Mouse (Mus musculus) urinary bladder, adult 18-20 months (tissue): ENCODE measurements at regions not wholly inside any gene's neighbourhood (a gene's known extent, or its start where the extent isn't known, plus 50 kb on each side); places are given as distances from the start of the nearest gene placed in this dataset.

Source experiments
- DNase-seq, 2 experiments: peaks; one replicate each; pipeline ENCODE4 v3.0.0; 2022; ENCODE audit warnings: low spot score in 2 of 2, mixed read lengths in 2 of 2

DNA sequence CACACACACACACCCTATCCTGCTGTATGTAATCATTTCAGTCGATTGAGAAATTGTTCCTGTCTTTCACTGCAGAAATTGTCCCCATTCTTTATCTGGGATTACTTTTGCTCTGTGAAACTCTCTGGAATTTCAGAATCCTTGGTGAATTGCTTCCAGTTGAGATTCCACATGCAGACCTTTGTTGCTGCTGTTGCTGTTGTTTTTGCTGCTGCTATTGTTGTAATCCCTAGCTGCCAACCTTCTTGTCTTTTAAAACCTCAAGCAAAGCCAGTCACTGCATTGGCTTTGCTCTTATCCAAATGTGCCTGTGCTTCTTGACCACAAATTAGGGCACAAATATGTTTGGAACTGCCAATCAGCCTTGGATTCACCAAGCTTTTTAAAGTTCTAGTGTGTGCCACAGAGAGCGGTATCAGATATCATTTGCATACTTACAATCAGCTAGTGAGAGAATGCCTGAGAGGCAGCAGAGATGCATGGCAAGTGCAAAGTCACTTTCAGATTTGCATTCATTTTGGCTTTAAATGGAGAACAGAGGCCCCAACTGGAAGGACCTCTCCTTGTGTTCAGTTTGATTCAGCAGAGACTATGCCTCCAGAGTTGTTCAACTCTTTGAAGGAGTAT is 1187.0 kb upstream of the Map3k7 start:
- no peak for DNase-seq

DNA sequence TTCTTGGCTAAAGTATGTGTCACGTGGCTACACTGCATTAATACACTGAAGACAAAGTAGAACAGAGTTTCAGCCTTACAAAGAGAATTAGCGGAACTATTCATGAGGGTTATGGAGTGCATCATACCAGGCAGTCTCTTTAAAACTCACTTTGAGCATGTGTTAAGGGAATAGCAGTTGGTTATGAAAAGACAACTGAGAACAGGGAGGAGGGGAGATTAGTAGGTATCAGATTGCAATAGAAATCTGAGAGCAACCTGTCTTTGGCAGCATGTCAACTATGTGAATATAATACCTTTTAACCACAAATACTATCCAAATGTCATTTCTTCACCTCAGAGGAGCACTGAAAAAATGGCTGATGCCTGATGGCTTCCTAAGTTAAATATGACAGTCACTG is 1182.2 kb upstream of the Map3k7 start:
- DNase-seq = no peak

DNA sequence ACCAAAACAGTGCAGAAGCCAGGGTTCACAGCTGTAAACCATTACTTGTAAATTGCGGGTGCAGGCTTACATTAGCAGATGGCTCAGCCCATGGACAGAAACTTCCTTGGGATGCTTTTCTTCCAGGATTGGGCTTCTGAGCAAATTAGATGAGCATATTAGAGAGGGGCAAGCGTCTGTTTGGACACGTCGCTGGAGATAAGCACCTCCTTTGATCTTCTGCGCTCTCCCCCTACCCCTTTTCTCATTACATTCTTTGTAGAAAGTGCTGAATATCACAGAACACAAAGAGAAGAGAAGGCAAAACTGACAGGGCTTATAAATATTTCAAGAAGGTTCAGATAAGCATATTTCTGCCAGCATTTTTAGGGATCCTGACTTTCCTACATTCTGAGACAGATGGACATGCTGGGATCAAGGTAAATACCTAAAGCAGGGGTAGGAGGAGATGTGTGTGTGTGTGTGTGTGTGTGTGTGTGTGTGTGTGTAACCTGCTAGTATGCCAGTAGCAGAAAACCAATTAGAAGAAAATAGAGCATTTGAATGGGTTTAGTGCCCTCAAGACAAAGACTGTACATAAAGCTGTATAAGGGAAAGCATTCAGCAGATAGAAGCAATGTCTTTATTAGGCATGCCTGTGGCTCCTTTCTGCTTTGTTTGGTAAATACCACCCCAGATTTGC is 1173.8 kb upstream of the Map3k7 start:
- no peak for DNase-seq

DNA sequence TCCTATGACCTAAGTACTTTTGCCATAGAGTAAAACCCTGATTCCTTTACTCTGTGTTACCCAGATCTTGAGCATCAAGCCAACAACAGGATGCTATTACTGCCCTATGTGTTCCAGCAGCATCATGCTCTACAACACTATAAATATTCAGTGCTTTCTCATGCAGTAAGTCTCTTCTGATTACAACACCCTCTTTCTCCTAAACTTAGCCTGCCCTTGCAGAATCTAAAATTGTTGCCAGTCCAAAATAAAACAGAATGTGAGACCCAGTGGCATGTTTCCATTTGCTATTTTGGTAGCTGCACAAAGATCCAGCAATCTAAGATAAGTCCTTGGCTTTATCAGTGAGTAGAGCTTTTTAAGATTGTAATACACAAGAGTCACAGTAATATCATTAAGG is 1154.1 kb upstream of the Map3k7 start:
- DNase-seq = no peak

DNA sequence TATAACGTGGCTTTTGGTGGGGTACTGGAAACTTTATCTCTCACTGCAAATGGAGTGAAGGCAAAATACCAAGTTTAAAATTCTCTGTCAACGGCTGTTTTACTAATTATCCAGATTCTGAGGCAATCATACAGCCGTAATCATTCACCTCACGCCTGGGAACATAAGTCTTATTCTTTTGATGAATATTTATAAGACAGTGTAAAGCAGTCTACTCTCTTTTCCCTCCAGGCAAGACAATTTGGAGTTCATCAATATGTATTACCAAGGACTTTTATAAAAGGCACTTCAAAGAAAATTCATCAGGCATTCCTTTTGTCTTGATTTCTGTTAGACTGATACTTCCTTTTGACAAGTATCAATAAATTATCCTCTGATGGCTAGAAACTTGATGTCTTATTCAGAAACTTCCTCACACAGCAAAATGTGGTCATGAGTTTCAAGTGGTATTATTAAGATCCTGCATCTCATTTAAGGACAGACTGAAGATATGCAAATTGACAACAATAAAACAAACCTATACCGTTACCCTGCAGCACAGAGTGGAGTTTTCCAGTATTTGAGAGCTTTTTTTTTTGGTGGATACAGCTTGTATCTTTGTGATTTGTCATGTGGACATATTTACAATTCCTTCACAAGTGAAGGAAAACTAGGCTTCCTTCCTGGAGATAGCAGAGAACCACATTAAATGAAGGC is 1108.4 kb upstream of the Map3k7 start:
- no peak for DNase-seq

DNA sequence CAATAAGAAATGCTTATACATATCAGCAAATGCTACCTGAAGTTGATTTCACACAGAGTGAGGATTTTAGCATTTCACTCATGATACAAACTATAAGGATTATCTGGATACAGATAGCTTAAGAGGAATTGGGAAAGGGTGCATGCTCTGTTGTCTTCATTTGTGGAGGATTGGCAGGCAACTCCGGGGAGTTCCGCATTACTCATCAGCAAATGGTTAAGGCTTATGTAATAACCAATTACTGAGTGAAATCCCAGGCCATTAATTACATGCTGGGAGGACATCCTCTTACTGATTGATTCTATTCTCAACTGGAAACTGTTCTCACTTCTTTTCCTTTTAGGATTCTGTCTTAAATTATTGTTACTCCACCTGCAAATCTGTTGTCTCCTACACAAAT is 1058.9 kb upstream of the Map3k7 start:
- no peak for DNase-seq

DNA sequence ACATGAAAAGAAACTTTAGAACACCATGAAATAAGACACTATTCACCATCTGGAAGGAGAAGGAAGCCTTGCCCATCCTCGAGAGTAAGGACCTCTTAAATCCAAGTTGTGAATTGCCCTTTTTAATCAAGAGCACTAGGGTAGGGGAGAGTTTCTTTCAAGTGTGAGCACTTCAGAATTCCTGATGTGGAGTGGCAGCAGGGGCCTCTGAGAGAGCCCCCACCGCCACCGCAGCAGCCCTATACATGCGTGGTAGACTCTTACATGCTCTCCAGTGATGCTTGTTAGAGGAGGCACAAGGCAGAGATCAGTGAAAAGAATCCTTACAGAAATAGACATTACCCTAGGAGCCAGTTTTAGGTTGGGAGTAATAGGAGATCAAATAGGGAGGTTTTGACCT is 1041.0 kb upstream of the Map3k7 start:
- DNase-seq = no peak

DNA sequence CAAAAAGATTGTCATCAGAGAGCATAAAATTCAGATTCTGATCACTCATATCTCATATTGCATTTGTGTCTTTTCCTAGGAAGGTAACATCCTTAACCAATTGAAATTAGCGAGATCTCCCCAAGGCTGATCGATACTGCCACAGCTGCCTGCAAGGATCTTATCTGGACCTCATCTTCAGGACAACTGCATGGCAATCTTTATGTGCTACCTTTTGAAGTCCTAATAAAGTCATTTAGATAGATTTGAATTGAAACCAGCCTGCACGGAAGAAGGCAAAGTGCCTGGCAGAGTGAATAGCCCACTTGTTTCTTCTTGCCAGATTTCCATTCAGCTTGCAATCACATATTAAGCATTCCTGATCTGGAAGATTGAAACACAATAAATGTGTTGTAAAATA is 1031.5 kb upstream of the Map3k7 start:
- no peak for DNase-seq

DNA sequence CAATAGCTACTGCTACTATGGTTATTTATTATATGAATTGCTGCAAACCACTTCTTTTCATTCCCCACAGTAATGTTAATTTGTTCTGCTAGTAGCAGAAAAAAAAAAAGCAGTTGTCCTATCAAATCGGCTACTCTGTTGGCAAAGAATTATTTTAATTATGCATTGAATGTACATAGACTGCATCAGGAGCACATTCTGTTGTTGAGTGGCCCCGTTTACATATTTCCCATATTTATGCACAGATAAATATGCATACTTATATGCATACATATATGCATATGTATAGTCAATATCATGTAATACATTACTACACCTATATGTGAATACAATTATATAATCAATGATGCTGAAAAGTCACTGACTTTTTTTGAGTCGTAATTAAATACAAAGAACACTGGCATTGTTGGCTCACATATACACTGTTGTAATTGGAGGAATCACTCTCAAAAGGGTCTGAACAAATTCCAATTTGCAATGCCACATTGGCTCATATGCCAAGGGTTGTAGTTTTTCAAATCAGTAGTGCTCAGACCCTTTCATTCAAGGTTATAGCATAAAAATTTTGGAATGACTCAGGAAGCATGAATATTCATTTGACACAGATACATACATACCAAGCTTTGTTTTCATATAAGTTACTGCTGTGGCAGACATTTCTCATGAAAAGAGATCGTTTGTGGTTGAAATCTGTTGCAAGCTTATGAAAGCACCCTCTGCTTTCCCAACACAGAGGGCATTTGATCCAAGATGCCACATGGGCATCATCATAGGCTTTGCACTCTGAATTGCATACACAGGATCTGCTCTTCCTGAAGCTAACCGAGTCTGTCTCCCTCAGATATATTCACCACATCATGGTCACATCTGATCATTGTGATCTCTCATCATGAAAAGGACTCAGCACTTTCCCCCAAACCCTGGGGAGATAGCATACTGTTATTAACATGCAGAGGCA is 1030.6 kb upstream of the Map3k7 start:
- no peak for DNase-seq

DNA sequence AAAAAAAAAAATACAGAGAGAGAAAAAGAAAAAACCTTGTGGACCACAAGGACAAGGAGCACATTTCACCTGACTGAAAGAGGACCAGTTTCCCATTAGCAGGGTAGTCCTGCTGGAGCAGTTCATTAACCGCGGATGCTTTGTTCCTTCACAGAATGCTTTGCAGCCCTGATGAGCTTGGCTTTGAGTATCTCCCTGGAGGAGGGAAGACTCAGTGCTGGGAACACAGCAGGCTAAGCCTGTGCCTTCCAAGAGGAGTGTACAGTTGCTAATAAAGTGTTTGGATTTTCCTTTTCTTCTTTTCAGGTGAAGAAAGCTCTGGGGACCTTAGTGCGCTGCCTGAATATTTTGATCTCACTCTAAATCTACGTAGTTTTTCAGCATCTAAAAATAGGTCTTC is 980.3 kb upstream of the Map3k7 start:
- DNase-seq = no peak

DNA sequence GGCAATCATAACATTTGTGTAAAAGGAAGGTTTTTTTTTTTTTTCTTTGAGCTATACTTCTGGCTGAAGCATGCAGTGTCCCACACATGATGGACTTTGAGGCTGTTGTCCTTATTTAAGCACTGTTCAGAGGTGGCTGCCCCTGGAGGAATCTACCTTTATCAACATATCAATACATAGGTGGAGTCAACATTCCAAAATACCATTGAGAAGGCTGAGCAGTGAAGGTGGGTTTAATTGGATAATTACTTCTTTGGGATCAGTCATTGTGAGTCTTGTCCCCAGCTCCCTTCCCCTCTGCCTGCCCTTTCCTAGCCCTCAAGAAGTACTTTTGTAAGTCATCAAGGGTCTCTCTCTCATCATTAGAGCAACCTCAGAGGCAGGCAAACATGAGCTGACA is 951.9 kb upstream of the Map3k7 start:
- no peak for DNase-seq

DNA sequence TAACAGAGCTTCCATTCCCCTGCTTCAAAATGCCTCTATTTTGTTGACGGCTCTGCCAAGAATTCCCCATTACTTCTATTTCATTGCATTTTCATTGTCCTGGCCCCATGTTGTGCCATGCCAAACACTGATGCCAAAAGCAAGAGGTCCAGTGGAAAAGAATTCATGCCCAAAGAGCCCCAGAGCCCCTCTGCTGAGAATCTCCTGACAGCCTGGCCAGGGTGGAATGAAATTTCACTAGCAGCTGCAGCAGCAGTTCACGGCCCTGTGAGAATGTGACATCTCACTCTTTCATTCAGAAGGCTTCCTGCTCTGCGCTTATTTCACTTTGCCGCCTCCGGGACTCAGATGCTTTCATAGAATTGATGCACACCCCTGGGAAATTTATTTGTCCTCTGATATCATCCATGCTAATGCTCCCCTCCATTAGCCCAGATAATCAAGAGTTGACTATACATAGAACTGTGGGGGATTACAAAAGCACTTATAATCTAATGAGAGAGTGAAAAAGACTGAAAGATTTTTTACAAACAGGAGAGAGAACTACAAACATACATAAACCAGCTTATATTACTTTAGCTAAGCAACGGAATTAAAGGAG is 911.7 kb upstream of the Map3k7 start:
- DNase-seq = no peak

DNA sequence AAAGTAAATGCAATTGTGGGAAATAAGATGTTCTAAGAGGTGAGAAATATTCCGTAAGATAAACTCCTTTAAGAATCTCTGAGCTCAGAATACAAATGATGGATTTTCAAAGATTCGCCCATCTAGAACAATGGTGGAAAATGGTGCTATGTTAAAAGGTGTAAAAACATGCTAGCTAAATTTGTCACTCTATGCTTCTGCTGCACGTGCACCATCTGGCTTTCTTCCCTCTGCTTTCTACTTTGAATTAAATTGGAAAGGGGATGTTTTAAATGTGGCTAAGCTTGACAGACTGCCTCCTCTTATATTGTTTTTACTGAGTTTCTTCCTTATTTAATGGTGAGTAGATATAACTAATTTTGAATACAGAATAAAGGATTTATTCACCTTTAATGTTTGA is 887.7 kb upstream of the Map3k7 start:
- no peak for DNase-seq

DNA sequence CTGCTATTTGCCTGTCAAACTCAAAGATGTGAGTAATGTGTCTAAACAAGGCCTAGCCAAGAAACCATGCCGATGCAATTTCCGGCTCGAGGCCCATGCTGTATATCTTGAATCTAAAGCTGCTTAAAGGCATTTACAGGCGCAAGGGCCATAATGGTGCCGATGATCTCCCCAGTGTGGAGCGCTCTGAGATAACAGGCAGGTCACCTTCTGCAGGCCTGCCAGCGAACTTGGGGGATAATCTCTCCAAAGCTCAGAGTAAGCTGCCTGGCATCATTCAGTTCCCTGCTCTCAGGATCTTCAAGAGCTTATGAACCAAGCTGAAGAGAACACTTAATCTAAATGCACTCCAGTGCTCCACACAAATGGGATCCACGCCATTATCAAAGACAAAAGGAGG is 842.3 kb upstream of the Map3k7 start:
- DNase-seq = no peak

DNA sequence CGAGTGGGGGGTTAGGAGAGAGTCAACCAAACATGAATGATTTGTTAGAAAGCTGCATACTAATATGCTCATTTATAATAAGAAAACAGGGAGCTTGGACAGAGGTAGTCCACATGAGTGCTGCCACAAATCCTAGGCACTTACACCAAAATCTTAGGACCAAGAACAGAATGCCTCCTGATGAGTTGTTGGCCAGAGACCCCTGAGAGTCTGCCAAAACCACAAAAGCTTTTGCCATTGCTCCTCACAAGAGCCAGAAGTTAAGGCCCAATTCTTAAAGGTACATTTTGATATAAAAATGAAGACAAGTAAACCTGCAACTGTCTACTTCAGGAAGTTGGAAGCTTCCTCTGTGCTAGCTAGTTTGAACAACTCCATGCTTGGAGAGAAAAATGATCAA is 820.7 kb upstream of the Map3k7 start:
- DNase-seq = no peak

DNA sequence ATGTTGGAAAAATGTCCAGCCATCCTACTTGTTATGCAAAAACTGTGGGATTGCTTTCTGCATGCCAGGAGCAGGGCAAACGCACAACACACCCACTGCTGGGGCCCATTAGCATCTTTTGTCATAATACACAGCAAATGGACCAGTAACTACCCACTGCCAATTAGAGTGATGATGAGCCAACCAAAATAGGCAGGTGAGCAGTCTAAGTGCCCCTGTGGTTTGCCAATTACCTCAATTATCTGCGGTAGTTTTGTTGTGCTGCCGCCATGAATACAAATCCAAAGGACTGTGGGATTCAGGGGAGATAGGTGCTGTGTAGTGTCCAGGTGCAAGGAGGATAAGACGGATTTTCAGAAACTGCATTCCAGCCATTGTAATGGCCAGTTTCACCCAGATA is 796.5 kb upstream of the Map3k7 start:
- no peak for DNase-seq

DNA sequence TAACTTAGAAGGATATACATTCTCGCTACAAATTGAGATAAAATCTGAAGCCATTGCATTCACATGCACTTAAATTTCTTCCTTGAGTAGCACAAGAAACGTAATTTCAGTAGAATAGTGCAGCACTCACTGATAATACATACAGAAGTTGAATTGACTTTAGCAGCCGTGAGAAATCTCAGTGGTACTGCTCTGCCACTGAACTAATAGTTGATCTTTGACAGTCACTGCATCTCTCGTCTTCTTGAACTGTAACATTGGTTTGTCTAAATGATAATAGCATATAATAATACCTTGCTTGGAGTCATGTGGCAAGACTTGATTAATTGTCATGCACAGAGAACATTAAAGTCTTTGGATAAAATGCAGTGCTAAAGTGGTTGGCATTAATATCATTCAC is 795.5 kb upstream of the Map3k7 start:
- no peak for DNase-seq

DNA sequence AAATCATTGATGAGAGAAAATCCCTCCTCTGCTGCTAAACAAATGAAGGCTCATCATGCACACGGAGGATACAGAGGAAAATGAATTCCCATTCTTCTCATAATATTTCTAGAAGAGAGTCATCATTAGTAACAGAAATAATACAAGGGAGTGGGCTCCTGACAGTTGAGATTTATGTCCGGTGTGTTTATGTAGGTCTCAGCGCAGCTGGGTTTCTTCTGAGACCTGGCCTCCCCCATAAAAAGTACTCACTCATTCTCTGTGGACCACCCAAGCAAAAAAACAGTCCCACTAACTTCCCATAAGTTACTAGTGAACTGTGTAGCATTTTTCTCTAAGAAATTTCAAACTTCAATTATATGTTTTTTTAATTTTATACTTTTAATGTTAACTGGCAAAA is 792.7 kb upstream of the Map3k7 start:
- no peak for DNase-seq

DNA sequence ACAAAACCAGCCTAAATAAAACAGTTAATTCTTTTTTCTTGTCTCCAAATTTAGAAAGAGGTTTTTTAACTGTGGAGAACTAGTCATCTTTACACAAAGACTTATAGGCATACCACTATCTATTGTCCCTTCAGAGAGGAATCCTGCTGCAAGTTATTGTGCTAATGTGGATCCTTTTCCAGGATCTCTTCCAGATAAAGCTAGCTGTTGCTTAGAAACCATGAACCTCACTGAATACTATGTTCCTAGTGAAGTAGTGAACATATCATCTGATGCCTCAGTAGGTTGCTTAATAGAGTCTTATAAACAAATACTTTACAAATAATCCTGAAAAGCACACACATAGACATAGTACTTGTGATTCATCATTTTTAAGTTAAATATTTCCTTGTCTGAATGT is 766.0 kb upstream of the Map3k7 start:
- DNase-seq = no peak

DNA sequence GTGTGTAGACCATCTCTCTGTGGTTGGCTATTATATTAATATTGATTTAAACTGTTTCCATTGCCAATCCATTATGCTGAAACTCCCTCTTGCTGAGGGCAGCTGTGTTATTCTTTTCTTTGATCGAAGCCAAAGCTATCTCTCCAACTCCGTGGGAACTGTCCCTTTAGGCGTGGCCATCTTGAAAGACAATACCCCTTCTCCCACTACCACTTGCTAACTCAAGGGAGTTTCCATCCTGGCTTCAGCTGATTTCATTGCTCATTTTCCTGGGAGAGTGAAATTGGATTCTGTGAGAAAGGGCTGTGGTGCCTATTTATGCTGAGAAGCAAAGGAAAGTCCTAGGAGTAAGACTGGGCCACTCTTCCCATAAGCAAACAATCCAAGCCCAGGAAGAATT is 760.6 kb upstream of the Map3k7 start:
- no peak for DNase-seq

DNA sequence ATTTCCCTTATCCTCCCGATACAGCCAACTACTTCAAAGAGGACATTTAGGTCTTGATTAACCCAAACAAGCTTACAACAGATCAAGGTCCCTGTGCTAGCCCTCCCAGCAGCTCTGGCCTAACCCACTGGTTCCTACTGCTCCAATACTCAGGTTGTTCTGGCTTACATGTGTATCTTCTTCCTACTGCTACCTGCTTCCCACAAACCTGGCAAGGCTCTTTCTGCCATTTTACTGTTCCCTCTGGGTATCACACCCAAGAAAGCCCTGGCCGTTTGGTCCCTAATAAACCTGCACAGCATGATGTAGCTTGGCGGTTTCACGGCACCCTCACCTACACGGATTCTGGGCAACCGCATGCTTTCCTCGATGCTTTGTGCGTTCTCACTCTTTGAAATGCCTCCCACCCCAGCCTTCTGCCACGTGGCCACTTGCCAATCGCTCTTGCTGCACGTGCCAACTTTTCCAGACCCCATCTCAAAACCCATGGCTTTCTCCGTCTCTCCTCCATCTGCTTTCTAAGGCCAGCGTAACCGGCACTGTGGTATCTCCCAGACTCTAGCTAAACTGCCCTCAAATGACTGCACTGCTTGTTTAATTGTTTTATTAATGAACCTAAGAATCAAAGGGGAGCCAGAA is 758.4 kb upstream of the Map3k7 start:
- DNase-seq = no peak
